Mouse (Mus musculus) cortical plate, adult 2 months (tissue): Measurements from ENCODE around the gene Iqcf5.

Experiments used
- CTCF ChIP-seq: fragments of 200-500 bp; IDR thresholded peaks from 2 replicates; pipeline ENCODE4 v1.5.1; 2011; ENCODE audit warnings: mild to moderate bottlenecking, control low read depth, low read length; ENCODE audit not compliant: insufficient read depth; ENCODE audit errors: extremely low read depth
- POLR2A ChIP-seq: fragments of 200-500 bp; IDR thresholded peaks from 2 replicates; pipeline ENCODE4 v1.6.1; 2011; ENCODE audit warnings: mild to moderate bottlenecking, low read length, control low read depth; ENCODE audit not compliant: insufficient read depth; ENCODE audit errors: extremely low read depth

DNA sequence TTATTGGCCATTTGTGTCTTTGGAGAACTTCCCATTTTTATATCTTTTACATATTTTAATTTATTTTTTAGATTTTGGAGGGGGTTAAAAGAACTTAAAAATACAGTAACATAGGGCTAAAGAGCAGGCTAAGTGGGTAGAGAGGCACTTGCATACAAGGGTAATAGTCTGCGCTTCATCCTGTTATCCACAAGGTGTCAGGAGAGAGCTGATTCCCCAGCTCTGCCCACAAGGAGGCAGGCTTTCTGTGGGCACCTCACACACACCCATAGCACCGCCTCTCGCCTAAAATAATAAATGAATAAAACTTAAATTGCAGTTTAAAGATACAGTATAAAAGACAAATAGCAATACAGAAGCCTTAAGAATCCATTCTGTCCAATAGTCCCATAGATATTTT, 17.5 kb downstream of the Iqcf5 start:
- TF ChIP-seq CTCF (peak; percentile 98), POLR2A (no peak)
